Mouse (Mus musculus): ENCODE data around the gene Slc7a14. TPM values are rescaled to one million over a fixed set of nuclear protein-coding genes. Genes with fewer than 3 reads are reported as not detected.

Slc7a14 gene
- polyA plus RNA-seq, 1 experiment from 2014 or later: 0.01 TPM

DNA sequence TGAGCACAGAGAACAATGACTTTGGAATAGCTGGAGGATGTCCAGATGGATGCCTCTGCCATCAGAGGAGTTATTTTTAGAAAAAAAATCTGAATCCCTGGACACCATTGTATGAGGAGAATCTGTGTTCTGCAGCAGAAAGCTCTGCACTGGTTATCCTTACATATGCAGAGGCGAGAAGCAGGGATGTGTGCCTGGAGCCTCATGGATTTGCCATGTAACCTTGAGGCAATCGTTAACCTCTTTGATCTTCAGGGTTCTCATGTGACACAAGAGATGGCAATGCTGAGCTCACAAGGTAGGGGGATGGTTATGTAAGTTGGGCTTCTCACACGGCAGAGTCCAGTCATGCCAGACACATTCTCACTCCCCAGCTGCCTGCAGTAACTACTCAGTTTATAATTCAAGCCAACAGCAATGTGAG, 14.1 kb upstream of the Slc7a14 start:
- Histone ChIP-seq H3K9me3 (replicated peaks; ENCODE audit: low read length) (no peaks in the 10 kb centered on the region), H3K4me2 (ENCODE audit: low read length) (no peak overlapping the region), H3K36me3 (ENCODE audit: insufficient read depth, low read length) (no peaks in the 10 kb centered on the region), H3K4me3 (replicated peaks; ENCODE audit: low read depth, low read length) (no peak overlapping the region), H3K4me1 (replicated peaks; ENCODE audit: insufficient read depth, low read length) (no peaks in the 10 kb centered on the region), H3K27me3 (ENCODE audit: insufficient read depth, low read length) (no peaks in the 10 kb centered on the region), H3K9ac (ENCODE audit: low read depth, low read length) (no peak overlapping the region), H3K27ac (no peak overlapping the region)
- 29% methylated on average over 3 of the region's 3 CpGs for WGBS
- ATAC-seq (replicated peaks; ENCODE audit: low FRiP score, low read depth) (no peak), DNase-seq (ENCODE audit: low spot score) (peak; percentile 4)
- no peak for TF ChIP-seq CTCF (IDR thresholded peaks at IDR 0.05; ENCODE audit: low read depth)

DNA sequence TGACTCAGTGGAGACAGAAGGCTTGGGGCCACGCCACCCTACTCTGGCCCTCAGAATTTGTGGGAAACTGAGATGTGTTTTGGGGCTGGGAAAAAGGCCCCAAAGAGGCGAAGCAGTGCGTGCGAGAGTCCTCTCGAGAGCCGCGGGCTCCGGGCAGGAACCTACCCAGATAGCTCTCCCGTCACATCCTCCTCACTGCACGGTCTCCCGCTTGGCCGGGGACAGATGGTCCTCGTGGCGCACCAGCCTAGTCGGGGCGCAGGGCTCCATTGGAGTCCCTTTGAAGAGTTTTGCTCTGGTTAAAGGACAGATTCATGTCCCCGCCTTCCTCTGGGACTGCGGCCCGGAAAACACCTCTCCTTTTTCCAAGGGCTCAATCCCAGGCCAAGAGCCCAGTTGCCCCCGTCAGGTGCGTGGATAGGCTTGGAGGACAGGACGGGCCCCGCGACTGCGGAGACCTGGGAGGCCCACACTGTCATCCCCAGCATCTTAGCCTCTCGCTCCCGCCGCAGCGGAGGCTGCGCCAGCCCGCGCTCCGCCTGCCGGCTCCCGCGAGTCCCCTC, 726 bp downstream of the Slc7a14 start:
- peaks cover 10% of the 10 kb centered on the region for H3K27me3 ChIP-seq (ENCODE audit: insufficient read depth, low read length)
- H3K4me3 ChIP-seq (replicated peaks; ENCODE audit: low read depth, low read length): no peak overlapping the region
- TF ChIP-seq CTCF (IDR thresholded peaks at IDR 0.05; ENCODE audit: low read depth): no peak
- H3K9ac ChIP-seq (ENCODE audit: low read depth, low read length): no peak overlapping the region
- under 1% methylated on average over 36 of the region's 36 CpGs for WGBS
- no peaks in the 10 kb centered on the region for H3K9me3 ChIP-seq (replicated peaks; ENCODE audit: low read length)
- no peak for ATAC-seq (replicated peaks; ENCODE audit: low FRiP score, low read depth)
- H3K4me2 ChIP-seq (ENCODE audit: low read length): no peak overlapping the region
- no peak overlapping the region for H3K27ac ChIP-seq
- no peaks in the 10 kb centered on the region for H3K36me3 ChIP-seq (ENCODE audit: insufficient read depth, low read length)
- no peaks in the 10 kb centered on the region for H3K4me1 ChIP-seq (replicated peaks; ENCODE audit: insufficient read depth, low read length)
- DNase-seq (ENCODE audit: low spot score): no peak

DNA sequence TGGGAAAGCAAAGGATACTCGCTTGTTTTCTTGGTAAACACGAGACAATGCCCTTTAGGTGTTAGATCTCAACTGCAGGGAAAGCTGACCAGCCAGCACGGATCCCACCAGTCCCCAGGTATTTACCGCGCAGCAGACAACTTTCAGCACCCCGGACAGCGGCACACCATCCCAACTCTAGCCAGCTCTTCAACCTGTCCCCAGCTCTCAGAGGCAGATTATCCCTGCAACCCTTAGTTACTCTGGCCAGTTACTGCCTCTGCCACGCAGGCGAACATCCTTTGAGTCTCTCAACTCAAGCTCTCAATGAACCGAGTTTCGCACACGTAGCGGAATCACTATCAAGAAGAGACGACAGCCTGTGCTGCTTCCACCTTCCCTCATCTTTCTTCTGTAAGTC, 1.3 kb downstream of the Slc7a14 start:
- Histone ChIP-seq H3K36me3 (ENCODE audit: insufficient read depth, low read length) (no peaks in the 10 kb centered on the region), H3K4me1 (replicated peaks; ENCODE audit: insufficient read depth, low read length) (no peaks in the 10 kb centered on the region), H3K4me3 (replicated peaks; ENCODE audit: low read depth, low read length) (no peak overlapping the region), H3K27me3 (ENCODE audit: insufficient read depth, low read length) (peaks cover 10% of the 10 kb centered on the region), H3K9ac (ENCODE audit: low read depth, low read length) (no peak overlapping the region), H3K27ac (no peak overlapping the region), H3K9me3 (replicated peaks; ENCODE audit: low read length) (no peaks in the 10 kb centered on the region), H3K4me2 (ENCODE audit: low read length) (no peak overlapping the region)
- 3% methylated on average over 14 of the region's 14 CpGs for WGBS
- DNase-seq (ENCODE audit: low spot score) (peak; percentile 85), ATAC-seq (replicated peaks; ENCODE audit: low FRiP score, low read depth) (no peak)
- no peak for TF ChIP-seq CTCF (IDR thresholded peaks at IDR 0.05; ENCODE audit: low read depth)

DNA sequence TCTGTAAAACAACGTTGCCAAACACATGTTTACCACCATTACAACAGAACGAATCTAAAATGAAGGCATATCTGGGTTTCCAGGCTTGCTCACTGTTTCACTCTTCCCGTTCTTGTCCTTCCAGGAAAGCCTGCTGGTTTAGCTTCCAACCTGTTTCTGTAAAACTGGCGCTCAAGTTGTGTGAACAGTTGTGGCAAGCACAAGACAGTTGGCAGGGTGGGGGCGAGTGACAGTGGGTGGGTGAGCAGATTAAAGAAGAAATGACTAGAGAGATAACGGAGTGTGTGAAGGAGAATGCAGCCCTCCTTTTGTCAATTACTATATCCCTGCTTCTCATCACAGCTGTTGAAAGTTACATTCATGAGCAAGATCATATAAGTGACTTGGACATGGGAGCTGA, 2.2 kb downstream of the Slc7a14 start:
- DNase-seq (ENCODE audit: low spot score) (no peak), ATAC-seq (replicated peaks; ENCODE audit: low FRiP score, low read depth) (no peak)
- no peak for TF ChIP-seq CTCF (IDR thresholded peaks at IDR 0.05; ENCODE audit: low read depth)
- no peaks in the 10 kb centered on the region for H3K4me1 ChIP-seq (replicated peaks; ENCODE audit: insufficient read depth, low read length)
- H3K36me3 ChIP-seq (ENCODE audit: insufficient read depth, low read length): no peaks in the 10 kb centered on the region
- peaks cover 10% of the 10 kb centered on the region for H3K27me3 ChIP-seq (ENCODE audit: insufficient read depth, low read length)
- 83% methylated on average over 6 of the region's 6 CpGs for WGBS
- H3K4me3 ChIP-seq (replicated peaks; ENCODE audit: low read depth, low read length): no peak overlapping the region
- H3K27ac ChIP-seq: no peak overlapping the region
- no peak overlapping the region for H3K4me2 ChIP-seq (ENCODE audit: low read length)
- H3K9ac ChIP-seq (ENCODE audit: low read depth, low read length): no peak overlapping the region
- H3K9me3 ChIP-seq (replicated peaks; ENCODE audit: low read length): no peaks in the 10 kb centered on the region

DNA sequence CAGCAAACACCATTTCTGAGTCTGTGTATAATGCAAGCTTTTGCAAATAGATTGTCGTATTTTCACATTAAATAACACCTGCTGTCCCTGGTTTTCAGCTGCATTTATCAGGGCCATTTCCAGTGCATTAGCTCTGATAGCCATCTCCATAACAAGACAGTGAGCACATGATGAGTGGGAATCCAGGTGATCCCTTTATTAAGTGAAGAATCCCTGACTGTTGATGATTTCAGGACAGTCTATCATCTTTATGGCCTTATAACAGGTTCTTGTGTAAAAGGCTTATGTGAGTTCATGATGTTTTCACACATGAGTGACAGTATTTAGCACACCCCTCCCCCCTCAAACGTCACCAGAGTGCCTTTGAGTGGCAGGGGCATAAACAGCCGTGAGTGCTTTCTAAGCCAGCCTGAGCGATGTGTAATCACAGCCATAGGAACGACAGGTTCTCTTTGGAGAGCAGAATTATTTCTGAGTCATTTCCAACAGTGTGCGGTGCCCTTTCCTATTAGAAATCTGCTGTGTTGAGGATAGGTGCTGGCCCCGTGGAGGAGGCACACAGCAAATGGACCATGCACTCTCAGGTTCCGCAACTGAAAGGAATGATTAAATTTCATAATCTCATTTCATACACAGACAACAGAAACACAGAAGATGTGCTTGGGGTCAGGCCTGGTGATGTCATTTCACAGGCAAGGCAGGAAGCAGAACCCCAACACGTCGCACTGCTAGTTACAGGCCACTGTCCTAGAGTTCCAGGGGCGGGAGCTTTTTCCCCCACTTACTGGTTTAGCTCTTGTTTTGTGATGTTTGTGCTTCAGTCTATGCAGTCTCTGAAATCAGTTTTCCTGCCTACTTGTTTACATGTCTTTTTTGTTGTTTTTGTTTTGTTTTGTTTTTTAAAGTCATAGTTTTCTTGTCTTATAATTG, 18.2 kb downstream of the Slc7a14 start:
- Histone ChIP-seq H3K9me3 (replicated peaks; ENCODE audit: low read length) (no peaks in the 10 kb centered on the region), H3K27ac (no peak overlapping the region), H3K4me2 (ENCODE audit: low read length) (no peak overlapping the region), H3K36me3 (ENCODE audit: insufficient read depth, low read length) (no peaks in the 10 kb centered on the region), H3K4me3 (replicated peaks; ENCODE audit: low read depth, low read length) (no peak overlapping the region), H3K4me1 (replicated peaks; ENCODE audit: insufficient read depth, low read length) (no peaks in the 10 kb centered on the region), H3K27me3 (ENCODE audit: insufficient read depth, low read length) (no peaks in the 10 kb centered on the region), H3K9ac (ENCODE audit: low read depth, low read length) (no peak overlapping the region)
- whole genome bisulfite sequencing: 61% methylated on average over 11 of the region's 11 CpGs
- TF ChIP-seq CTCF (IDR thresholded peaks at IDR 0.05; ENCODE audit: low read depth): no peak
- ATAC-seq (replicated peaks; ENCODE audit: low FRiP score, low read depth) (no peak), DNase-seq (ENCODE audit: low spot score) (no peak)

GRCm38 (mm10) chr3:31287421-31287948, 22.7 kb downstream of the Slc7a14 start:
- H3K27ac ChIP-seq: no peak overlapping the region
- H3K9ac ChIP-seq (ENCODE audit: low read depth, low read length): no peak overlapping the region
- H3K9me3 ChIP-seq (replicated peaks; ENCODE audit: low read length): no peaks in the 10 kb centered on the region
- H3K4me3 ChIP-seq (replicated peaks; ENCODE audit: low read depth, low read length): no peak overlapping the region
- no peak overlapping the region for H3K4me2 ChIP-seq (ENCODE audit: low read length)
- WGBS: 69% methylated on average over 3 of the region's 3 CpGs
- no peaks in the 10 kb centered on the region for H3K27me3 ChIP-seq (ENCODE audit: insufficient read depth, low read length)
- H3K36me3 ChIP-seq (ENCODE audit: insufficient read depth, low read length): no peaks in the 10 kb centered on the region
- no peaks in the 10 kb centered on the region for H3K4me1 ChIP-seq (replicated peaks; ENCODE audit: insufficient read depth, low read length)
- DNase-seq (ENCODE audit: low spot score) (no peak), ATAC-seq (replicated peaks; ENCODE audit: low FRiP score, low read depth) (no peak)
- TF ChIP-seq CTCF (IDR thresholded peaks at IDR 0.05; ENCODE audit: low read depth): no peak
